Mouse (Mus musculus): ENCODE data around the gene 1810024B03Rik. TPM values are rescaled to one million over a fixed set of nuclear protein-coding genes. Genes with fewer than 3 reads are reported as not detected.
"Not testable (repeated sequence)": the region's sequence is repeated elsewhere in the genome, so short reads cannot be mapped to it uniquely, and the experiment has no call there.

Gene 1810024B03Rik
- under 1 TPM; 0.46 to 0.89 TPM for total RNA-seq (2021)
- long read RNA-seq, experiment 1, partial matches to known transcripts, result 0 of 3 reads
- long read RNA-seq, experiment 1, other reads (novel, unspliced or antisense), result 0 of 3 reads
- long read RNA-seq, experiment 2, transcript 1810024B03Rik-202 (2 exons, 2,364 nt), result major isoform, 5 of 5 reads
- long read RNA-seq, experiment 2, partial matches to known transcripts, result 0 of 5 reads
- long read RNA-seq, experiment 2, other reads (novel, unspliced or antisense), result 0 of 5 reads

DNA sequence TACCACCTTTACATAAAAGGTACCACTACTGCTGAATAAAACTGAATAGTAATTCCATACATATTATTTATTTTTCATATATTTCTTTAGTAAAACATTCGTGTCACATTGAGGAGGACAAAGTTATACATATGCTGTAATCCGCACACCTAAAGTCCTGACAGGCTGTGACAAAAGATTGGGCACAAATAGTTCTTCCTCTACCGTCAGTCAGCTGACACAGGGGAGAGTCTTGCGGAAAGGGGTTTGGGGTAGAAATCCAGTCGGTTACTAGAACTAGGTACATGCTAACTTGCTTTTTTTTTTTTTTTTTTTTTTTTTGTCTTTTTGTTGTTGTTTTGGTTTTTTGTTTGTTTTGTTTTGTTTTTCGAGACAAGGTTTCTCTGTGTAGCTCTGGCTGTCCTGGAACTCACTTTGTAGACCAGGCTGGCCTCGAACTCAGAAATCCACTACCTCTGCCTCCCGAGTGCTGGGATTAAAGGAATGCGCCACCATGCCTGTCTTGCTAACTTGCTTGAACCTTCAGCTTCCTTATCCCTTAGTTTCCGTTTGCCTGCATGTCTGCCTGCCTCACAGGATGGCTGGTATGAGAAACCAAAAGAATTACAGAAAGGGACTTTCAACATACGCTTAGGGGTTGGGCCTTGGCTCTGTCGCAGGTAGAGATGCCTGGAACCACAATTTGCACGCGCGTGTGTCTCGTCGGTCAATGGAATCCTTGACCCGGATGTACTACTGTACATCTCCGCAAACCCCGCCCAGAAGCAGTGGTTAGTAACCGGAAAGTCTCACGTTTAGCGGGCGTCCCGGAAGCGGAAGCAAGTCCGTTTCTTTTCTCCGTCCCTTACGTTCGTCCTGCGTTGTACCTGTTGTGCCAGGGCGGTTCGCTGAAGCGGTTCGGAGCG, at the start of gene 1810024B03Rik, which contains the start of gene Snrnp200:
TSS of gene 1810024B03Rik (minus strand) at position 734 of the 905 bp plus-strand sequence.
TSS of gene Snrnp200 (plus strand) at position 840 of the 905 bp plus-strand sequence.
- intact Hi-C loops (cut with DNase I), result no loop called here
- peak; percentile 88 to 89 for DNase-seq

DNA sequence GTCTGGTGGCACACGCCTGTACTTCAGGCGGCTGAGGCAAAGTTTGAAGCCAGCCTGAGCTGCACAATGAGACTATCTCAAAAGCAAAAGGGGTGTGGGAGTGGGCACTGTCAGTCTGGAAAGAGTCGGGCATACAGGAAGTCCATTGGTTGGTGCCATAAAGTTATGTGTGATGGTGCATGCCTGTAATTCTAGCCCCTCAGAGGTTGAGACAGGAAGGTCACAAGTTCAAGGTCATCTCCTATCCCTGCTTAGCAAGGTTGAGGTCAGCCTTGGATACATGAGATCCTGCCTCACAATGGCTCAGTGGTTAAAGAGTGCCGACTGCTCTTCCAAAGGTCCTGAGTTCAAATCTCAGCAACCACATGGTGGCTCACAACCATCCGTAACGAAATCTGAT, 47.2 kb upstream of the 1810024B03Rik start:
- intact Hi-C loops (cut with DNase I), result no loop called here
- DNase-seq, result no peak

DNA sequence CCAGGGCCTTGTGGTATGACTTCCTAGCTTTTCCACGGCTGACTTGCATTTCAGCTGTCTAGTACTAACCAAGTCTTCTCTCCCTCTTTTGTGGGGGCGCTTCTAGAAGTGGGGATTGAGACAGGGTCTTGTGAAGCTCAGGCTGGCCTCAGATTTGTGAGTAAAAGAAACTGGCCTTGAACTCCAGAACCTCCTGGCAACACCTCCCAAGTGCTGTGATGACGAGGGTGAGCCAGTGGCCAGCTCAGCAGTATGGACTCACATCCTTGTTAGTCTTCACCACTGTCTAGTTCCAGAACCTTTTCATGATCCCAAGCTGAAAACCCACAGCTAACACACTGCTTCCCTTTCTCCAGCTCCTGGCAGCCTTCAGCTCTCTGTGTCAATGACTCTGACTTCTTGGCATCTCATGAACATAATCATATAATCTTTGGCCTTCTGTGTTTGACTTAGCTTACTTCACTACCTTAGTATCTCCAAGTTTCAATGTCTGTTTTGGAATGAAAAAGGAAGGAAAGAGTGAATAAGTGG, 46.6 kb upstream of the 1810024B03Rik start:
- no peak for DNase-seq
- intact Hi-C loops (cut with DNase I), result no loop called here

DNA sequence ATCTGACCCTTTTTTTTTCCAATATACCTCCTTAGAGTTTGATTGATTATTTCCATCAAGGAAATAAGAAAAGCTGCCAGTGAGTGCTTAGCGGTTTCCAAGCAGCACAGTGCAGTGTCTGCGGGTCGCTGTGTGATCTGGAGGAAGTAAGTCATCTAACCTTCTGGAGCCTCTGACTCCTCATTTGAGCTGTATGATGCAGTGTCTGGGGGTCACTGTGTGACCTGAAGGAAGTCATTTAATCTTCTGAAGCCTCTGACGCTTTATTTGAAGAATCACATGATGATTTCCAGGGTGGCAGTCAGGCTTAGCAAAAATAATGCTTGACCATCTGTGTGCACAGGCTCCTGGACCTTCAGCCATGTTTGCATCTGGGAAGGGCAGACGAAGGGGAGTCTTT, 44.7 kb upstream of the 1810024B03Rik start:
- no peak for DNase-seq
- intact Hi-C loops (cut with DNase I), result no loop called here

DNA sequence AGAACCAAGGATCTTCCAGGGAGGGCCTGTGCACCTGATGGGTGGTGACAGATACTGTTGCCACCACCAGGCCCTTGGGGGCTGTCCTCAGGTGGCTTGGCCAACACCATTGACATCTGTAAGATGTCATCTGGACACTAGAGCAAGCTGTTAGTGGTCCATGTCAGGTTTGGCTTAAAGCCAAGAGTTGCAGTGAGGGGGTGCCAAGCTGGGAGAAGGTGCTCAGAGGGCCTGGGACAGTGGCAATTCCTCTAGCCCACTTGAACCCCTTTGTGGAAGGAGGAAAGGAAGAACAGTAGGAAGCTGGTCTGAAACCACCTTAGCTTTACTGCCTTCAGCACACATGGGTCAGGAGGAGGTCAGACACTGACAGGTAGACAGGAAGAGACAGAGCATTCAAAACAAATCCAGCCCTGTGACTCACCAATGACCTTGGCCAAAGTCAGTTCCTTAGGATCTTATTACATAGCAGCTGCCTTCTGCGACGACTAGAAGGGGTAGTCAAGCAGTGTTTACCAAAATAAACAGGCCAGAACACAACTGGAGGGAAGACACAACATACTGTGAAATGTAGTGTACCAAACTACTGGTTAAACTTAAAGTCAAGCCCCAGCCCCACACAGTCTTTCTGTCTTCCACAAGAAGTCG, 43.9 kb upstream of the 1810024B03Rik start:
- DNase-seq, result no peak
- intact Hi-C loops (cut with DNase I), result no loop called here

DNA sequence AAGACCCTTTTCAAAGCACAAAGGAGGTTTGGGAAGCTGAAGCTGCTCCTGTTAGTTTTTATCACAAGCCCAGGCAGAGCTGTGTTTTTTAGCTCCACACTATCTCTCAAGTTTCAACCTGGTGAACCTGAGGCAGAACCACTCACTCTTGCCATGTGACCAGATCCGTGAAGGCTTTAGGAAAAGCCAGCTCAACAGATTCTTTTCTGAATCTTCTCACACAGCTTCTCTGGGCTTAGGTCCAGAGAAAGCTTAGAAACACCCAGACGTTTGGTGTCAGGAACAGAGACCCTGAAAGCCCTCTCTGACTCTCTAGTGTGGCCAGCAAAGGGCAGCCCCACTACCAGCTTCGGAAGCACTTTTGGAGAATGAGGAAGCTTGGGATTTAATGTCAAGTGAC, 43.4 kb upstream of the 1810024B03Rik start:
- no peak for DNase-seq
- intact Hi-C loops (cut with DNase I), result no loop called here

DNA sequence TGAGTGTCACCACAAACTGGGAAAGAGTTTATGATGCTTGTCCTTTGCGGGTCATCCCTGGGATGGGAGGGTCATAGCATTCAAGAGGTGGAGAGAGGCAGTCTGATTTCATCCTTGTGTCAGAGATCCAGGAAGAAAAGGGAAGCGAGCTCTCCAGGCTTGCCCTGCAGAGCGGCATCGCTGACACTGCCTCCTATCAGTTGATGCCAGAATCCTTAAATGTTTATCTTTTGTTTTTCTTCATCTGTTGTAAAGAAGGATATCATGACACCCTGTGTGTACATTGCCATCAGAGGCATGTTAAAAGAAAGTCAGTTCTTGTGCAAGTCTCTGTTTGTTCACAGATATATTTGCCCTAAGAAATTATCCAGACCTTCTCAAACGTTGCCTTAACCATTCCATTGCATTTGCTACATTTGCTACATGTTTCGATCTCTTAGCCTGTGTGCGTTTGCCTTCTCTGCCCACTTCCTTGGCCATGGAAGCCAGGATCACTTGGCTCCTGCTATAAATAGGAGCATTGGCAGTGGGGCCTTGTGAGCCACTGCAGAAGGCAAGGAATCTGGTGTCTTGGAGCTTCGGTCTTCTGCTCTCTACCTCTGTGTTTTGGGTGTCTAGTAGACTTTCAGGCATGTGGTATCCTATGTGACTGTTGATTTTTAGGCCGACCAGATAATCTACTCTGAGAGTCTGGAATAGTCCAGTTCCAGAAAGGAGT, 42.4 kb upstream of the 1810024B03Rik start:
- no peak for DNase-seq
- intact Hi-C loops (cut with DNase I), result no loop called here

DNA sequence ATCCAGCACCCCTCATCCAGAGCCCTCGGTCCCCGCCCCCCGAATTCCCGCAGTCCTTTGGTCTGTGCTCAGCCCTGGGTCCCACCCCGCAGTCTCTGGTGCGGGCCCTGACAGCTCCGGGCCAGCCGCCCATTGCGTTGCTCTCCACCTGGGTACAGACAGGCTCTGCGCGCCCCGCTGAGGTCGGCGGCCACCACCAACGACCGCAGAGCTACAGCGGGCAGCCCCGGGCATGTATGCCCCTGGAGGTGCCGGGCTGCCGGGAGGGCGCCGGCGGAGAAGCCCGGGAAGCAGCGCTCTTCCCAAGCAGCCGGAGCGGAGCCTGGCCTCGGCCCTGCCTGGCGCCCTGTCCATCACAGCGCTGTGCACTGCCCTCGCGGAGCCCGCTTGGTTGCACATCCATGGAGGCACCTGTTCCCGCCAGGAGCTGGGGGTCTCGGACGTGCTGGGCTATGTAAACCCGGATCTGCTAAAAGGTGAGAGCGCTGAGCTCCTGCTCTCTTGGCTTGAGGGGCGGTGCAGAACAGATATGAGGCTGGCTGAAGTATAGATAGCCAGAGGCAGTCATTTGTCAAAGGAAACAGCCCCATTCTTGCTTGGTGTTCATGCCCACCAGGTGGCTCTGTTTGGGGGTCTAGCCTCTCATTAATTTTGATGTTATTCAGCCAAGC, 40.4 kb upstream of the 1810024B03Rik start:
- intact Hi-C loops (cut with DNase I), result loop anchor here (2.0 to 5.0 kb wide), 2 partner anchors 22 to 94 kb away; partner anchors contain the start of gene Stard7
- no peak for DNase-seq

DNA sequence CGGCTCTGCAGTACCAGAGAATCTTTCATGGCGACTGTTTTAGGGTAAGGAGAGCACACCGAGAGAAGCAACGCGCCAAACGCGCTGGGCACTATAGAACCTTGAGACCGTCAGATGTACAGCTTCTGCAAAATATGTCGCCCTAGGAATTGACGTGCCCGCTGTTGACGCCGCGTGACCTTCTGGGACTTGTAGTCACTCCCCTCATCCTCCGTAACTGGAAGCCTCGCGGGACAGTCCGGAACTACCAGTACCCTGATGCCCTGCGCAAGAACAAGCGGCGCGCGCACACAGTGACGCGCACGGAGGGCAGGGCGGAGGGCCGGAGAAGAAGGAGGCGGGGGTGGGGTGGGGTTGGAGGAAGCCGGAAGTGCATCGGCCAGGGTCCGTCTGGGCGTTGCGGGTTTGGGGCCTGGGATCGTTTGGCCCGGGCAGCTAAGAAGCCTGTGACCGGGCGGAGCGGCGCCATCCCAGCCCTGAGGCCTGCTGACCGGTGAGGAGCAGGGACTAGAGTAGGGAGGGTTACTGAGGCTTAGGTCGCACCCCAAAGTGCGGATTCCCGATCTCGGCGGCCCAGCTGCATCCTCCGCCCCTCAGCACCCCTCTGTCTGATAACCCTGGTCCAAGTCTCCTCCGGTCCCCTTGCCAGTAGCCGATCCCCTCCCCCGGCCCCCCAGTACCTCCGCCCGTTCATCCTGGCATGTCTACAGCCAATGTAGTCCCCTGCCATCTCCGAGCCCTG, 39.7 kb upstream of the 1810024B03Rik start, which contains the start of the genes Ciao1 and Tmem127:
TSS of gene Ciao1 (minus strand) at position 225 of the 742 bp plus-strand sequence.
TSS of gene Tmem127 (plus strand) at position 317 of the 742 bp plus-strand sequence.
- intact Hi-C loops (cut with DNase I), result loop anchor here (2.0 to 5.0 kb wide), 2 partner anchors 23 to 95 kb away; partner anchors contain the start of gene Stard7
- DNase-seq, result peak; percentile 92 to 97

DNA sequence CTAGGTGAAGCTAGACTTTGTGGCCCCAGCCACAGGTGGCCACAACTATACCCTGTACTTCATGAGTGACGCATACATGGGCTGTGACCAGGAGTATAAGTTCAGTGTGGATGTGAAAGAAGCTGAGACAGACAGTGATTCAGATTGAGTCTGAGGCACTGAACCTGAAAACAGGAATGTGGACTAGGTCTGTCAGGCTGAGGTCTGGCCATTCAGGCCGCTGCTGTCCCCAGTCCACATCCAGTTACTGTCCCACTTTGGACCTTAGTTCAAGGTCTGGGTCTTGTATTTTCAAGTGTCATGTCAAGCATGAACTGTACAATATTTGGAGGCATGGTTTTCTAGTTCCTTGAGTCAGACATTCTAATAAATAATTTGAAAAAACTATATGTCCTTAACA, 32.0 kb upstream of the 1810024B03Rik start:
- intact Hi-C loops (cut with DNase I), result no loop called here
- no peak for DNase-seq

DNA sequence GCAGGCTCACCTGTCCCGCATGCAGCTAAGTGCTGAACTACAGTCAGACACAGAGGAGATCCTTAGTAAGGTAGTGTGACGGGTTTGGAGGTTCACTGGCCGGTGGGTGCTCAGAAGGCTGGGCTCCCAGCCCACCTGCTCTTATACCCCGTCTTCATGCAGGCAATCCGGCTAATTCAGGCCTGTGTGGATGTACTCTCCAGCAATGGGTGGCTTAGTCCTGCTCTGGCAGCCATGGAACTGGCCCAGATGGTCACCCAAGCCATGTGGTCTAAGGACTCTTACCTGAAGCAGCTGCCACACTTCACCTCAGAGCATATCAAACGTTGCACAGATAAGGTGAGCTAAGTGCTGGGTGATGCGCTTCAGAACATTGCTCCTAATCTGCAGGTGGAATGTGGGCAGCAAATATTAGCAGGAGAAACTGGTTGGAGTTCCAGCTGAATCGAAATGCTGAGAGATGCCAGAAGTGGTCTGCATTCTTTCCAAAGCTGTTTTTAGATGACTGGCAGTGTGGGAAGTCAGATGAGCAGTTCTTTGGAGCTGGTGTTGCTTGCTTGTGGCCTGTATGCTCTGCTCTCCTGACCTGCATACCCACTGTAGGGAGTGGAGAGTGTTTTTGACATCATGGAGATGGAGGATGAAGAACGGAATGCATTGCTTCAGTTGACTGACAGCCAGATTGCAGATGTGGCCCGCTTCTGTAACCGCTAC, 30.0 kb upstream of the 1810024B03Rik start:
- intact Hi-C loops (cut with DNase I), result no loop called here

DNA sequence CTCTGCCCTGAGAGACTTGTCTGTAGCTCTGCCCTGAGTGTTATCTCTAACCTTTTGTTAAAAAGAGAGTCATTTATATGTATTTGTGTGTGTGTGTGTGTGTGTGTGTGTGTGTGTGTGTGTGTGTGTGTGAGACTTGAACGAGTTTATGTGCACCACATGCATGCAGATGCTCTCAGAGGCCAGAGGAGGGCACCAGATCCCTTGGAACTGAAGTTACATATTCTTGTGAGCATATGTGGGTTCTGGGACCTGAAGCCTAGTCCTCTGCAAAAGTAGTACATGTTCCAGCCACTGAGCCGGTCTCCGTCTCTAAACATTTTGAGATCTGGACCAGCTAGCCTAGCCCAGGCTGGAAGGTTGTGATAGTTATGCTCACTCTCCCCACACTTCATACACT, 17.2 kb upstream of the 1810024B03Rik start:
- no peak for DNase-seq
- intact Hi-C loops (cut with DNase I), result no loop called here

More for the DNA sequence above, 30.0 kb upstream of the 1810024B03Rik start:
- DNase-seq, result no peak

DNA sequence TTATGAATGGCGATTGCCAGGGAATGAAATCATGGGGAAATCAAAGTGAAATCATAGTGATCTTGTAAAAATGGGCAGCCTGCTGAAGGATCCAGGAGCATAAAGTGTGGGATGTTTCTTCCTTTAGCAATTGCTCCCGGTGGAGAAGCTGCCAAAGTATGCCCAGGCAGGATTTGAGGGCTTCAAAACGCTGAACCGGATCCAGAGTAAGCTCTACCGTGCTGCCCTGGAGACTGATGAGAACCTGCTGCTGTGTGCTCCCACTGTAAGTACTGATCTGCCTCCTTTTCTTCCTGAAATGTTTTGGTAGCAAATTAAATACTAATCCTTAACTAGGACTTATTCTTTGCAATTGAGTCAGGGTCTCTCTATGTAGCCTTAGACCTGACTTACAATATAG, 9.7 kb upstream of the 1810024B03Rik start:
- intact Hi-C loops (cut with DNase I), result loop anchor here (10.0 kb wide), 1 partner anchor 163 kb away; no protein-coding TSS in a partner anchor
- no peak for DNase-seq

DNA sequence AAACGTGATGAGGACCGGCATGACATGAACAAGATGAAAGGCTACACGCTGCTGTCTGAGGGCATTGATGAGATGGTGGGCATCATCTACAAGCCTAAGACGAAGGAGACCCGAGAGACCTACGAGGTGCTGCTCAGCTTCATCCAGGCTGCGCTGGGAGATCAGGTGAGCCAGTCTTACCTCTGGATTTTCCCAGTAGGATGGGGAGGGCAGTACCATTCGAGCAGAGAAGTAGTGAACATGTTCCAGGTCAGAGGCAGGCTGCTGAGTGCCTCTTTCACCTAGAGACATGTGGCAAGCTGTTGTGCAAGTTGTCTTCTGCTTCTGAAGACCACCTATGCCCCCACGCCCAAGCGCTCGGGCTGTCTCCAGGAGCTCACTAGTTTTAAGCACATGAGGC, 2.6 kb upstream of the 1810024B03Rik start:
- DNase-seq, result no peak
- intact Hi-C loops (cut with DNase I), result loop anchor here (10.0 kb wide), 1 partner anchor 156 kb away; no protein-coding TSS in a partner anchor

DNA sequence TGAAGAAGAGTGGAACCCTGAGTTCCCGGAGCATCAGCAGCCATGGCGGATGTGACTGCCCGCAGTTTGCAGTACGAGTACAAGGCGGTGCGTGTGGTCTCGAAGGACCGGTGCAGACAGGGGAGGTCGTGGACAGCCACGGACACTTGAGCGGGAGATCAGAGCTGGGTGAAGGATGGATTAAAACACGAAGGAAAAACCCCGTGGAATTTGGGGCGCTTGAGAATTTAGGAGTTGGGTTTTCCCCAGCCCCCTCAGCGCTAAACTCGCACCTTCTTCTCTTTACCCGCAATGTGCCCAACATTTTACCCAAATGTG, 331 bp upstream of the 1810024B03Rik start:
- DNase-seq, result no peak
- intact Hi-C loops (cut with DNase I), result no loop called here

DNA sequence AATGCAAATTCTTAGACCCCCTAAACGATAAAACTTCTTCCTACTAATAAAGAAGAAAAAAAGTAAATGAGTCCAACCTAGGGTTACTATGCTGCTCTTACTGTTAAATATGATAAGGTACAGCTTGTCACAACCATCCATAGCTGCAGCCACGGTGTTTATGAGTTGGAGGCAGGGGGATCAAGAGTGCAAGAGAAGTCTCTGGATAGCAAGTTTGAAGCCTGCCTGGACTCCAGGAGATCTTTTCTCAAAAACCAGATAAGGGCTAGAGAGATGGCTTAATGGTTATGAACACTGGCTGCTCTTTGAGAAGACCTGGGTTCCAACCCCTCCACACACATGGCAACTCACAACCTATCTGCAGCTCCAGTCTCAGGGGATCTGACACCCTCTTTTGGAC, 1.2 kb downstream of the 1810024B03Rik start:
- intact Hi-C loops (cut with DNase I), result no loop called here
- no peak for DNase-seq

DNA sequence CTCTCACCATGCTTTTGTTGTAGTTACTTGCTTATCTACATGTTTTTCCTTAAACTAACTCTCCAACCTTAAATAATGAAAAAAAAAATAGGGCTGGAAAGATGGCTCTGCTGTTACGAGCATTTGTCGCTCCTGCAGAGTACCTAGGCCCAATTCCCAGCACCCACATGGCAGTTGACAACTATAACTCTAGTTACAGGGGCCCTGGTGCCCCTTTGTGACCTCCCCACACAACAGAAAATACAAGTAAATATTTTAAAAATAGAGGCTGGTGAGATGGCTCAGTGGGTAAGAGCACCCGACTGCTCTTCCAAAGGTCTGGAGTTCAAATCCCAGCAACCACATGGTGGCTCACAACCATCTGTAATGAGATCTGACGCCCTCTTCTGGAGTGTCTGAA, 2.1 kb downstream of the 1810024B03Rik start:
- intact Hi-C loops (cut with DNase I), result not testable (repeated sequence)

DNA sequence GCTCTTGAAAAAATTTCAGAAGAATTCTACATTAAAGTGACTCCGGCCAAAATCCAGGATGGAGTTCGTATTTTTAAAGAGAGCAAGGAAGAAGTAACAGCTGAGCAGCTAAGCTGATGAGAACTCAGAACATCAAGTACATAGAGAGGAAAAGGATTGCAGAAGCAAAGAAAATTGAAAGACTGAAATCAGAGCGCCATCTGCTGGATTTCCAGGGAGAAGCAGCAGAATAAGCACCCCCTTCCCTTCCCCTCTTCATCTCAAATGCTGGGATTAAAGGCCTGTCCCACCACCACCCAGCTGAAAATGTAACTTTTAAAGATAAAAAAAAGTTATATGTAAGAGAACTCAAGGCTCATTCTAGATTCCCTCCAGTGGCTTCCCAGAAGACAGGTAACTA, 3.1 kb downstream of the 1810024B03Rik start:
- intact Hi-C loops (cut with DNase I), result no loop called here
- DNase-seq, result peak in 1 of 2 experiments; percentile 17

More for the DNA sequence above, 2.1 kb downstream of the 1810024B03Rik start:
- not testable (repeated sequence) for DNase-seq

All from gastrocnemius, postnatal 36 days (tissue).